Mouse (Mus musculus) neutrophil, adult 65 days (primary cell): ENCODE data around the gene Atxn2. TPM values are rescaled to one million over a fixed set of nuclear protein-coding genes. Genes with fewer than 3 reads are reported as not detected.

Experiments used
- total RNA-seq: library from RNA; stranded (reverse); gene quantifications from 2 replicates; pipeline ENCODE4 v1.2.4, GENCODE M21; 2023

The Atxn2 gene
- 29.2 and 46.5 TPM in 2 replicates for total RNA-seq

DNA sequence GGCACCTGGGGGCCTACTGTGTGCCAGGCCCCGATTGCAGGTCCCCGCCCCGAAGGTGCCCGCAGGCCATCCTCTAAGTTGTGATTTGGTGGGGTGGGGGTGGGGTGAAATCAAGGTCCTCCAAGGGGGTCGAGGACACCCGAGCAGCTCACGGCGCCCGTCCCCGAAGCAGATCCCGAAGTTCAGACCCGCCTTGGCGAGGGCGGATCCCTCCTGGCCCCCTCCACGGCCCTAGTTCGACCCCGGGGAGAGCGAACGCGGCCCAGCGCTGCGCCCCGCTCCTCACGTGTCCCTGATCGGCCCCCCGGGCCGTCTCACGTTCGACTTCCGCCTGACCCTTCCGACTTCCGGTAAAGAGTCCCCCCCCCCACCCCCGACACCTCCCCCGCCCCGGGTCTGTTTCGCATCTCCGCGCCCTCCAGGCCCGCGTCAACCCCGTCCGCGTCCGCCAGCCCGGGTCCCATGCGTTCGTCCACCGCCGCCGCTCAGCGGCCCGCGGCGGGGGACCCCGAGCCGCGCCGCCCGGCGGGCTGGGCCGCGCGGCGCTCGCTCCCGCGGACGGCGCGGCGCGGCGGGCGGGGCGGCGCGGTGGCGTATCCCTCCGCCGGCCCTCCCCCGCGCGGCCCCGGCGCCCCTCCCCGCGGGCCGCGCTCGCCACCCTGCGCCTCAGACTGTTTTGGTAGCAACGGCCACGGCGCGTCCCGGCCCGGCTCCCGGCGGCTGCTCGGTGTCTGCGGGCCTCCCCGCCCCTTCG lies at the start of gene Atxn2:
Gene Atxn2 (plus strand): TSS at position 164 of the 754 bp plus-strand sequence.

DNA sequence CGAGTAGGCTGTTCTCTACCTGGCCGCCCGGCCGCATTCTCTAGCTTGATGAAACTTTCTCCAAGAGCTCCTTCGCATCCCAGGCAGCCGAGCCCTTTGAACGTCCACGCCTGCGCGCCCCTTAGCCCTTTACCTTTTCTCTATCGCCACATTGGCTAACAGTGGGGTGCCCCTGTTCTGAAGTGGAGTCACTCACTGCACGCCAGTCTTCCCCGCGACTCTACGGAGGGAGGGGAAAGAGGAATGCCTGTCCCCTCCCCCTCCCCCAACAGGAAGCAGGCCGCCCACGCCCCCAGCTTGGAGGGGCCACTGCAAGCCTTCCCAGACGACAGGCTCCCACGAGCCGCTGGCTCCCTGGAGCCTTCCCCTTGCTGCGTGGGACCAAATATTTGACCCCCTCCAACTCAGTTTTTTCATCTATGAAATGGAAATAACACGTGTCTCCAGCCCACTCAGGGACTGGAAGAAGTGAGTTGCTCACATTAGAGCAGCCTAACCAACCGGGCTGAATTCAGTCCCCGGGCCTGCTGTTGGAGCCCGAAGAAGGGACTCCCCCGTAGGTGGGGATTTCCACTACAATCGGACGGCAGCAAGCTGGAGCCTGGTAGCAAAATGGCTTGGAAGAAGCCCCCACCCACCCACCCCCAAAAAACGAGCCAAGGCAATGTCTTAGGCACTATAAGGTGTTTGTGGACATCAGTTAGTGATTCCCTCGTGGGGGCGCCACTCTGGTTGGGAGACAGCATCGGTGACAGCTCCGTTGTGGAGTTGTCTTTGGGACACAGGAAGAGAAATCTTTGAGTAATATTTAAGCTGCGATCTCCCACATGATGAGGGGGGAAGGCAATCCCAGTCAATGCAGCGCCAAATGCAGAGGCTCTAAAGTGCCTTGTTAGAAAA lies 126.6 kb downstream of the Atxn2 start, which contains the start of gene Sh2b3:
Gene Sh2b3 (minus strand): TSS at position 206 of the 900 bp plus-strand sequence.

DNA sequence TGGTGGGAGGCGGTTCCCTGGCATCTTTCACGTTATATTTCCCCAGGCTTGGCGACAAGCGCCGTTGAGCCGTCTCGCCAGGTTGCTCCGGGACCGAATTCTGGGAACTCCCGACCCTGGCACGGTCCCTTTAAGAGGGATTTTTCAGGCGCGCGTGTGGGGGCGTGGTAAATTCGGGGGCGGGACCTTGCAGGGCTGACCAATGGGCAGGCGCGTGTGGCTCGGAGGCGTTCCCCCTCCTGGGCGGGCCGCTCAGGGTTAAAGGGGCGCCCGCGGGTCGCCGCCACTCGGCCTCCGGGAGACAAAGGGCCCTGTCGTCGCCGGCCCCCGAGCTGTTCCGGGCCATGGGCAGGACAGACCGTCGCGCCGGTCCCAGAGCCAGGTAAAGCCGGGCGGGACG lies 137.6 kb downstream of the Atxn2 start, which contains the start of gene Pheta1:
Gene Pheta1 (plus strand): TSS at position 242 of the 400 bp plus-strand sequence.

Other genes starting within 250 kb of the Atxn2 start
- not detected in 2 replicates for gene Adam1b, start 207.9 kb upstream of the Atxn2 start, total RNA-seq
- gene Adam1a, start 165.9 kb upstream of the Atxn2 start, total RNA-seq = 3.2 and 5.1 TPM in 2 replicates
- not detected in 2 replicates for gene Gm42878, start 165.9 kb upstream of the Atxn2 start, total RNA-seq
- gene Mapkapk5, start 165.4 kb upstream of the Atxn2 start, total RNA-seq = 77.6 and 77.7 TPM in 2 replicates
- gene Aldh2, start 117.5 kb upstream of the Atxn2 start, total RNA-seq = 890 and 954 TPM in 2 replicates
- gene Acad12, start 92.4 kb upstream of the Atxn2 start, total RNA-seq = 4.5 and 5.2 TPM in 2 replicates
- 2.7 and 2.9 TPM in 2 replicates for gene Acad10, start 50.8 kb upstream of the Atxn2 start, total RNA-seq
- gene Brap, start 50.8 kb upstream of the Atxn2 start, total RNA-seq = 76.7 and 98.4 TPM in 2 replicates
- 70.1 and 84.7 TPM in 2 replicates for gene Sh2b3, start 126.3 kb downstream of the Atxn2 start, total RNA-seq
- 2.0 and 2.8 TPM in 2 replicates for gene Pheta1, start 137.6 kb downstream of the Atxn2 start, total RNA-seq